Mouse (Mus musculus) CH12.LX (cell line): ENCODE measurements around the gene Itih4.
A peak's percentile ranks its signal among the peaks of the same experiment; 100 is the strongest.

Experiments
- CTCF ChIP-seq, 2 experiments: IDR thresholded peaks in 1 of 2; conservative IDR thresholded peaks in 1 of 2; 2 replicates each; pipeline ENCODE4 v1.5.1; 2011 to 2012; ENCODE audit warnings: low read depth in 2 of 2, low read length in 2 of 2, improper control_type of control experiment in 1 of 2, inconsistent platforms in 1 of 2, mild to moderate bottlenecking in 1 of 2, moderate library complexity in 1 of 2
- GABPA ChIP-seq: IDR thresholded peaks from 2 replicates; pipeline ENCODE4 v1.6.1; 2012; ENCODE audit warnings: low read depth, low read length, improper control_type of control experiment, inconsistent platforms; ENCODE audit not compliant: insufficient replicate concordance
- HCFC1 ChIP-seq: IDR thresholded peaks from 2 replicates; pipeline ENCODE4 v1.6.1; 2012; ENCODE audit warnings: low read depth, mild to moderate bottlenecking, inconsistent platforms, low read length, improper control_type of control experiment
- MEF2A ChIP-seq: IDR thresholded peaks from 2 replicates; pipeline ENCODE4 v1.6.1; 2014; ENCODE audit warnings: low read depth, mild to moderate bottlenecking, inconsistent platforms, low read length, improper control_type of control experiment, borderline replicate concordance
- MXI1 ChIP-seq: IDR thresholded peaks from 2 replicates; pipeline ENCODE4 v1.6.1; 2011; ENCODE audit warnings: mild to moderate bottlenecking, low read depth, low read length, improper control_type of control experiment
- NELFE ChIP-seq: IDR thresholded peaks from 2 replicates; pipeline ENCODE4 v1.6.1; 2011; ENCODE audit warnings: low read depth, low read length, improper control_type of control experiment
- POLR2A ChIP-seq: IDR thresholded peaks from 2 replicates; pipeline ENCODE4 v1.6.1; 2011; ENCODE audit warnings: low read depth, mild to moderate bottlenecking, improper control_type of control experiment, low read length
- UBTF ChIP-seq: IDR thresholded peaks from 2 replicates; pipeline ENCODE4 v1.6.1; 2012; ENCODE audit warnings: low read depth, mild to moderate bottlenecking, inconsistent platforms, low read length, improper control_type of control experiment, moderate library complexity
- USF2 ChIP-seq: conservative IDR thresholded peaks from 2 replicates; pipeline ENCODE4 v1.6.1; 2011; ENCODE audit warnings: low read depth, low read length, improper control_type of control experiment
- ZKSCAN1 ChIP-seq: IDR thresholded peaks from 2 replicates; pipeline ENCODE4 v1.6.1; 2012; ENCODE audit warnings: low read depth, inconsistent platforms, low read length, improper control_type of control experiment, borderline replicate concordance

DNA sequence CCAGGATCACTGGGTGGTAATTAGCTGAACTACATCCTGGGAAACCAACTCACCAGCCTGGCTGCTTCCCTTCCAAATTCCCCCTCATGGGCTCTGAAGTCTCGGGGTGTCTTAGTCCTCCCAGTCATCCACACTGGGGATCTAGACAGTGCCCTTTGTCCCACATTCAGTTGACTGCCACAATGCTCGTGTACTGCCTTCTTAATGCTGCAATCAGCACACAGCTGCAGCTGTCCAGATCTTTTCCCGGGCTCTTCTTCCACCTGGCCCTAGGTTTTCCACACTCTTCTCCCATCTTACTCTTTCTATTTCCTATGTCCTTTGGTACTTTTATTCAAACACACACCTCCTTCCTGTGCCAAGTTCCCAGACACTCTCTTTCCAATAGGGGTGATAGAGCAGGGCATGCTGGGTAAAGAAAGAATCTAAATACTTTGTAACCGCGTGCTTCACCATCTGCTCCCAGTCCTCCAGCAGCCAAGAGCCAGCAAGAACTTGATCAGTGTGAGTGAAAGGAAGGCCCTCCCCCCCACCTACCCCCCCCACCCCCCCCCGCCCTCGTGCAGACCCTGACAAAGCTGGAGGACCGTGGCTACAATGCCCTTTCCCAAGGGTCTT, 35.9 kb downstream of the Itih4 start:
- TF ChIP-seq GABPA (no peak), MEF2A (no peak), UBTF (no peak), POLR2A (peak; percentile 53), CTCF (conservative IDR thresholded peaks at IDR 0.05 in 1 of 2, IDR thresholded peaks at IDR 0.05 in 1 of 2; ENCODE audit: low read depth in 2 of 2, low read length in 2 of 2) (no peak), ZKSCAN1 (no peak), HCFC1 (no peak), USF2 (no peak), NELFE (no peak), MXI1 (no peak)
